Mouse (Mus musculus) myocyte (in vitro differentiated cells): ENCODE results near the gene Sfrp4. TPM values are rescaled to one million over a fixed set of nuclear protein-coding genes. Genes with fewer than 3 reads are reported as not detected.

Experiments used
- H3K27me3 ChIP-seq: one replicate; pipeline ENCODE4 v1.6.1; 2011; ENCODE audit not compliant: control insufficient read depth, insufficient read depth, insufficient read length
- H3K36me3 ChIP-seq: one replicate; pipeline ENCODE4 v1.6.1; 2011; ENCODE audit not compliant: control insufficient read depth, insufficient read depth
- H3K4me2 ChIP-seq: one replicate; pipeline ENCODE4 v1.6.1; 2011; ENCODE audit warnings: low read depth, control low read depth
- H3K4me3 ChIP-seq: one replicate; pipeline ENCODE4 v1.5.1; 2011; ENCODE audit warnings: mild to moderate bottlenecking, control low read depth, moderate library complexity
- H3K79me2 ChIP-seq: one replicate; pipeline ENCODE4 v1.6.1; 2011; ENCODE audit not compliant: control insufficient read depth, insufficient read depth
- H3ac ChIP-seq: one replicate; pipeline ENCODE4 v1.6.1; 2011; ENCODE audit not compliant: control insufficient read depth, insufficient read length
- CEBPB ChIP-seq: IDR thresholded peaks from 2 replicates; pipeline ENCODE4 v1.6.1; 2011; ENCODE audit warnings: mild to moderate bottlenecking, moderate library complexity; ENCODE audit not compliant: poor library complexity, insufficient read depth, severe bottlenecking
- E2F4 ChIP-seq: IDR thresholded peaks from one replicate; pipeline ENCODE4 v1.6.1; 2011; ENCODE audit warnings: mild to moderate bottlenecking, control low read depth, moderate library complexity; ENCODE audit not compliant: insufficient read depth
- MAX ChIP-seq: IDR thresholded peaks from one replicate; pipeline ENCODE4 v1.6.1; 2011; ENCODE audit warnings: low read depth, mild to moderate bottlenecking, control low read depth
- MYOD1 ChIP-seq, 3 experiments: IDR thresholded peaks; one replicate each; pipeline ENCODE4 v1.6.1; 2011; ENCODE audit warnings: control low read depth in 2 of 3, low read depth in 2 of 3, mild to moderate bottlenecking in 2 of 3, moderate library complexity in 1 of 3; ENCODE audit not compliant: insufficient read length in 2 of 3, control insufficient read depth in 1 of 3
- MYOG ChIP-seq, 3 experiments: IDR thresholded peaks; one replicate each; pipeline ENCODE4 v1.6.1; 2011; ENCODE audit warnings: control low read depth in 2 of 3, low read depth in 2 of 3, mild to moderate bottlenecking in 2 of 3; ENCODE audit not compliant: insufficient read length in 2 of 3, control insufficient read depth in 1 of 3, insufficient read depth in 1 of 3
- POLR2A ChIP-seq: IDR thresholded peaks from one replicate; pipeline ENCODE4 v1.6.1; 2011; ENCODE audit warnings: low read depth, mild to moderate bottlenecking, control low read depth, moderate library complexity; ENCODE audit not compliant: insufficient read length
- POLR2AphosphoS2 ChIP-seq: IDR thresholded peaks from one replicate; pipeline ENCODE4 v1.6.1; 2011; ENCODE audit warnings: low read depth, control low read depth; ENCODE audit not compliant: insufficient read length
- REST ChIP-seq: IDR thresholded peaks from one replicate; pipeline ENCODE4 v1.6.1; 2011; ENCODE audit warnings: mild to moderate bottlenecking, control low read depth, moderate library complexity; ENCODE audit not compliant: insufficient read depth, insufficient read length
- SRF ChIP-seq: IDR thresholded peaks from one replicate; pipeline ENCODE4 v1.6.1; 2011; ENCODE audit warnings: low read depth; ENCODE audit not compliant: control insufficient read depth, insufficient read length
- TCF12 ChIP-seq: IDR thresholded peaks from one replicate; pipeline ENCODE4 v1.6.1; 2011; ENCODE audit warnings: mild to moderate bottlenecking, control low read depth; ENCODE audit not compliant: poor library complexity, insufficient read depth, severe bottlenecking
- TCF3 ChIP-seq: IDR thresholded peaks from one replicate; pipeline ENCODE4 v1.6.1; 2011; ENCODE audit warnings: low read depth, control low read depth; ENCODE audit not compliant: insufficient read length
- USF1 ChIP-seq: IDR thresholded peaks from one replicate; pipeline ENCODE4 v1.6.1; 2011; ENCODE audit warnings: low read depth, mild to moderate bottlenecking, control low read depth, moderate library complexity
- polyA plus RNA-seq: library from polyadenylated mRNA; unstranded; fragments of >200 nt; fragmentation: generic; extraction: Trizol; gene quantifications from one replicate; pipeline ENCODE4 v1.2.1, GENCODE M21; 2012; ENCODE audit warnings: missing spikeins

The Sfrp4 gene
- polyA plus RNA-seq, 1 experiment, result 1.1 TPM

DNA sequence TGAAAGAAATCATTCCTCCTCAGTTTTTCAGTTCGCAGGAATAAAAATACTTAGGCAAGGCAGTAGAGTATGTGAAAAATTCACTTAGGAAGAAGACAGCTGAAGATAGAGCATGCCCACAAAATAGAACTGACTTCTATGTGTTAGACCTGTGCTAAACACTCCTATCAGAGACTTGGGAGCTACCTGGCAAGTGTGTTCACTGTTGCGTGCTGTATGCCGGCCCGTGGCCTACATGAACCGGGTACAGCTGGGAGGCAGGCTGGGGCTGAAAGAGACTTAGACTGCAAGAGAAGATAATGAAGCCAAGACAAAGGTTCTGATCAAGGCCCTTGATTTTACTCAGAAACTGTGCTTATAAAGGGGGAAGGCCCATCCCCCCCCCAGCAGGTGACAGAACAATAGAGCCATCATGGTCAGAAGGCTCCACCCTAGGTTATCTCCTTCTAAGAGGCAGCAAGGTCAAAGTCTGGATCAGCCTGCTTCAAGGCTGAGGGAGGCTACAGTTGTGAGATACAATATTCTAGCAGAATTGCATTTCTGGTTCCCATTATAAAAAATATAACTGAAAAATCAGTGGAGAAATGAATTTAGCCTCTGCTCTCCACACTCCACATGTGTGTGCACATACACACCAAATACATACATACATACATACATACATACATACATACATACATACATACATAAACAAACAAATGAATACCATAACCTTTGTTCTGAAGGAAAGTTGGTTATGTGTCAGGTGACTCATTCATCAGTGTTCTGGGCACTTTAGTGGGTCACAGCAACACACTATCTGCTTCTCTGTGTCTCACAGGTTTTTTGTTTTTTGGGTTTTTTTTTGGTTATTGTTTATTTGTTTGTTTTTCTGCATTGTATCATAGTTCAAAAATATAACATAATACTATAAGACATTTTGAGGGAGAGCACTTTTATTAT lies 8.1 kb downstream of the Sfrp4 start:
- Histone ChIP-seq H3K36me3 (no peaks in the 10 kb centered on the region), H3K4me2 (no peak overlapping the region), H3K79me2 (no peaks in the 10 kb centered on the region), H3K4me3 (no peak overlapping the region), H3K27me3 (no peaks in the 10 kb centered on the region), H3ac (no peak overlapping the region)
- no peak for TF ChIP-seq MAX
- no peak for TF ChIP-seq MYOD1 (IDR thresholded peaks at IDR 0.05; ENCODE audit: control insufficient read depth in 1 of 3, insufficient read length in 2 of 3, low read depth in 2 of 3)
- no peak for TF ChIP-seq CEBPB
- TF ChIP-seq TCF3, result no peak
- TF ChIP-seq E2F4, result no peak
- no peak for TF ChIP-seq MYOG (IDR thresholded peaks at IDR 0.05; ENCODE audit: control insufficient read depth in 1 of 3, insufficient read depth in 1 of 3, insufficient read length in 2 of 3, low read depth in 2 of 3)
- TF ChIP-seq TCF12, result no peak
- no peak for TF ChIP-seq POLR2A
- TF ChIP-seq USF1, result no peak
- no peak for TF ChIP-seq SRF

DNA sequence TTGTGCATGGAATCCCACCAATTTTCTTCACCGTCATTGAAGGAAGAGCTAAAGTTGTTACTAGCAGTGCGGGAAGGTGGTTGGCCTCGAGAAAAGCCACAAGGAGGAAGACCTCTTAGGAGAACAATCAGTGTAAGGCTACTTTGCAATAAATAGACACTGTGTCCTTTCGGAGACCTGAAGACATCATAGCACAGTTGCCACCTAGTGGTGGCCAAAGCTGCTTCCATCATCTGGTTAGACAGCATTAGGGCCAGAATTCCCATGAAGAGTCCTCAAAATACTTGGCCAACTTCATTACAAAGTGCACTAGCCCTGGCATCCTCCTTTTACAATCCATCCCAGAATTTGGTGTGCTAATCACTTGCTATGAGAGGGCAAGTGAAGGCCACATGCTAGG lies 13.2 kb downstream of the Sfrp4 start:
- no peak overlapping the region for H3K4me3 ChIP-seq
- no peaks in the 10 kb centered on the region for H3K79me2 ChIP-seq
- no peaks in the 10 kb centered on the region for H3K36me3 ChIP-seq
- TF ChIP-seq USF1 (no peak), POLR2A (no peak), TCF3 (no peak), REST (no peak), MYOG (IDR thresholded peaks at IDR 0.05; ENCODE audit: control insufficient read depth in 1 of 3, insufficient read depth in 1 of 3, insufficient read length in 2 of 3, low read depth in 2 of 3) (no peak), CEBPB (no peak), MYOD1 (IDR thresholded peaks at IDR 0.05; ENCODE audit: control insufficient read depth in 1 of 3, insufficient read length in 2 of 3, low read depth in 2 of 3) (no peak), E2F4 (no peak), TCF12 (no peak), MAX (no peak), POLR2AphosphoS2 (no peak)
- no peak overlapping the region for H3ac ChIP-seq
- no peaks in the 10 kb centered on the region for H3K27me3 ChIP-seq
- H3K4me2 ChIP-seq, result no peak overlapping the region

DNA sequence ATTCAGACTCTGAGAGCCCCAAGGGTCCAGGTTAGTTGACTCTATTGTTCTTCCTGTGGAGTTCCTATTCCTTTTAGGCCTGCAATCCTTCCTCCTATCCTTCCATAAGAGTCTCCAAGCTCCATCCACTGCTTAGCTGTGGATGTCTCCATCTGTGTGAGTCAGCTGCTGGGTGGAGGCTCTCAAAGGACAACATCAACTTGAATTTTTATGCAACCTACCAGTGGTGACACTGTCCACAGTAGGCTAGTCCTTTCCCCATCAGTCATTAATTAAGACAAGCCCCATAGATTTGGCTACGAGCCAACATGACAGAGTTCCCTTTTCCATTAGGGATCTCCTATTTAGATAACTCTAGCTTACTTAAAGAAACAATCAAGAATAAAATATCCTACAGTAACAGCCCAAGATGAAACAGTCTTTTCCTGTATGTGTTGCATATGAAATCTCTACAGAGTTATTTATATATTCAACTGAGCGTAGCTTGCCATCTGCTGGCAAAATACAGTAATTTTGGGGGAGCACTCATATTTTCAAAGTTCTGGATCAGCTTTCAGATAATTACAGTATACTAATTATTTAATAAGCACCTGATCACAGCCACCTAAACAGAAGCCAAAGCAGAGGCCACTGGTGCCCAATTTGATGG lies 17.4 kb downstream of the Sfrp4 start:
- Histone ChIP-seq H3K4me3 (no peak overlapping the region), H3K79me2 (no peaks in the 10 kb centered on the region), H3K27me3 (no peaks in the 10 kb centered on the region), H3ac (no peak overlapping the region), H3K4me2 (no peak overlapping the region), H3K36me3 (no peaks in the 10 kb centered on the region)
- TF ChIP-seq TCF12, result no peak
- no peak for TF ChIP-seq SRF

DNA sequence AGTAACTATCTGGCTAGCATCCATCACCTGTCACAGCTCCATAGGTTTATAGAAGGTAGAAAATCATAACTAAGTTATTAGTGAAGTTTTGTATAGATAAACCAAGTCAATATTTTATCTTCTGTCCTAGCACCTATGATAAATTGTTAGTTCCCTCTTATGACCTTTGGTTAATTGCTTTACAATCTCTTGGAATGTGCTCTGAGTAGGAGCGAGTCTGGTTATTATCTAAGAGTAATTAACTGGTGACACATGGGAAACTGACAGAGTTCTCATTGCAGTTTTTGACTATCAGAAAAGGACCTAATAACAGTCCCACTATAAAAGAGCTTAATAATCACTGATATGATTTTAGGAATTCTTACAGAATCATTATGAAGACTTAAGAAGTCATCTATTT lies 20.6 kb downstream of the Sfrp4 start:
- Histone ChIP-seq H3K27me3 (no peaks in the 10 kb centered on the region), H3ac (no peak overlapping the region), H3K79me2 (no peaks in the 10 kb centered on the region), H3K36me3 (no peaks in the 10 kb centered on the region), H3K4me2 (no peak overlapping the region), H3K4me3 (no peak overlapping the region)
- no peak for TF ChIP-seq MYOD1 (IDR thresholded peaks at IDR 0.05; ENCODE audit: control insufficient read depth in 1 of 3, insufficient read length in 2 of 3, low read depth in 2 of 3)
- TF ChIP-seq POLR2AphosphoS2, result no peak
- TF ChIP-seq MAX, result no peak
- no peak for TF ChIP-seq REST
- no peak for TF ChIP-seq SRF
- no peak for TF ChIP-seq TCF12
- no peak for TF ChIP-seq CEBPB
- TF ChIP-seq POLR2A, result no peak
- no peak for TF ChIP-seq USF1
- TF ChIP-seq MYOG (IDR thresholded peaks at IDR 0.05; ENCODE audit: control insufficient read depth in 1 of 3, insufficient read depth in 1 of 3, insufficient read length in 2 of 3, low read depth in 2 of 3), result no peak
- no peak for TF ChIP-seq TCF3
- no peak for TF ChIP-seq E2F4
